Mouse (Mus musculus) MEL (cell line): ENCODE data around the gene Adora3. TPM values are rescaled to one million over a fixed set of nuclear protein-coding genes. Genes with fewer than 3 reads are reported as not detected.

Experiments used
- DNase-seq: peaks from one replicate; pipeline ENCODE4 v3.0.0; 2011; ENCODE audit warnings: low read depth, low spot score
- H3K27ac ChIP-seq: 2 replicates; pipeline ENCODE4 v1.5.1; 2012; ENCODE audit warnings: low read depth, mild to moderate bottlenecking, control low read depth, low read length, moderate library complexity; ENCODE audit not compliant: control insufficient read depth
- H3K27me3 ChIP-seq, 2 experiments: fragments of 150-350 bp in 1 of 2; sonication (generic) in 1 of 2; 2 replicates each; pipeline ENCODE4 v1.6.1; 2012; ENCODE audit warnings: low read length in 2 of 2, mild to moderate bottlenecking in 2 of 2, improper control_type of control experiment in 1 of 2, moderate library complexity in 1 of 2; ENCODE audit not compliant: insufficient read depth in 2 of 2, control insufficient read depth in 1 of 2
- H3K36me3 ChIP-seq, 2 experiments: 2 replicates each; pipeline ENCODE4 v1.6.1; 2012 to 2014; ENCODE audit warnings: low read length in 2 of 2, improper control_type of control experiment in 1 of 2, inconsistent platforms in 1 of 2, mild to moderate bottlenecking in 1 of 2; ENCODE audit not compliant: insufficient read depth in 2 of 2, control insufficient read depth in 1 of 2
- H3K4me1 ChIP-seq, 2 experiments: fragments of 150-350 bp in 1 of 2; sonication (generic) in 1 of 2; 2 replicates each; pipeline ENCODE4 v1.6.1; 2012; ENCODE audit warnings: low read length in 2 of 2, improper control_type of control experiment in 1 of 2, mild to moderate bottlenecking in 1 of 2; ENCODE audit not compliant: insufficient read depth in 2 of 2, control insufficient read depth in 1 of 2
- H3K4me3 ChIP-seq, 2 experiments: fragments of 150-350 bp in 1 of 2; sonication (generic) in 1 of 2; 2 replicates each; pipeline ENCODE4 v1.5.1; 2012; ENCODE audit warnings: low read depth in 2 of 2, low read length in 2 of 2, mild to moderate bottlenecking in 2 of 2, moderate library complexity in 2 of 2, control low read depth in 1 of 2, improper control_type of control experiment in 1 of 2; ENCODE audit not compliant: control insufficient read depth in 1 of 2, insufficient read depth in 1 of 2
- H3K79me2 ChIP-seq: 2 replicates; pipeline ENCODE4 v1.6.1; 2012; ENCODE audit warnings: mild to moderate bottlenecking, low read length, moderate library complexity; ENCODE audit not compliant: control insufficient read depth, poor library complexity, insufficient read depth
- H3K9ac ChIP-seq: 2 replicates; pipeline ENCODE4 v1.6.1; 2012; ENCODE audit warnings: low read depth, mild to moderate bottlenecking, control low read depth, low read length, moderate library complexity; ENCODE audit not compliant: control insufficient read depth, poor library complexity, severe bottlenecking
- H3K9me3 ChIP-seq: fragments of 150-350 bp; sonication (generic); replicated peaks from 2 replicates; pipeline ENCODE4 v1.6.1; 2012; ENCODE audit warnings: mild to moderate bottlenecking, low read length, improper control_type of control experiment, moderate library complexity; ENCODE audit not compliant: insufficient read depth
- BHLHE40 ChIP-seq: IDR thresholded peaks from 2 replicates; pipeline ENCODE4 v1.6.1; 2012; ENCODE audit warnings: low read depth, mild to moderate bottlenecking, inconsistent platforms, low read length, improper control_type of control experiment, borderline replicate concordance
- CHD1 ChIP-seq: IDR thresholded peaks from 2 replicates; pipeline ENCODE4 v1.6.1; 2012; ENCODE audit warnings: low read depth, mild to moderate bottlenecking, inconsistent platforms, low read length, improper control_type of control experiment
- CHD2 ChIP-seq: IDR thresholded peaks from 2 replicates; pipeline ENCODE4 v1.6.1; 2011; ENCODE audit warnings: low read length, improper control_type of control experiment
- CTCF ChIP-seq, 3 experiments: IDR thresholded peaks in 2 of 3; conservative IDR thresholded peaks in 1 of 3; 2 replicates each; pipeline ENCODE4 v1.5.1; 2011 to 2012; ENCODE audit warnings: low read length in 3 of 3, low read depth in 2 of 3, mild to moderate bottlenecking in 2 of 3, improper control_type of control experiment in 1 of 3, inconsistent platforms in 1 of 3, mixed read lengths in 1 of 3, moderate library complexity in 1 of 3; ENCODE audit not compliant: control insufficient read depth in 1 of 3, insufficient read depth in 1 of 3, poor library complexity in 1 of 3, severe bottlenecking in 1 of 3
- ELF1 ChIP-seq: IDR thresholded peaks from 2 replicates; pipeline ENCODE4 v1.6.1; 2014; ENCODE audit warnings: low read depth, mild to moderate bottlenecking, inconsistent platforms, low read length, improper control_type of control experiment, moderate library complexity
- ETS1 ChIP-seq: IDR thresholded peaks from 2 replicates; pipeline ENCODE4 v1.6.1; 2012; ENCODE audit warnings: low read depth, mild to moderate bottlenecking, inconsistent platforms, low read length, improper control_type of control experiment, moderate library complexity
- GABPA ChIP-seq: IDR thresholded peaks from 2 replicates; pipeline ENCODE4 v1.6.1; 2012; ENCODE audit warnings: low read depth, mild to moderate bottlenecking, inconsistent platforms, low read length, improper control_type of control experiment, moderate library complexity
- HCFC1 ChIP-seq: IDR thresholded peaks from 2 replicates; pipeline ENCODE4 v1.6.1; 2012; ENCODE audit warnings: low read depth, mild to moderate bottlenecking, inconsistent platforms, low read length, improper control_type of control experiment, moderate library complexity
- KAT2A ChIP-seq: conservative IDR thresholded peaks from 2 replicates; pipeline ENCODE4 v1.6.1; 2012; ENCODE audit warnings: low read depth, low read length, improper control_type of control experiment, inconsistent platforms
- MAFK ChIP-seq: IDR thresholded peaks from 2 replicates; pipeline ENCODE4 v1.6.1; 2011; ENCODE audit warnings: low read depth, mild to moderate bottlenecking, low read length, improper control_type of control experiment, borderline replicate concordance
- MAZ ChIP-seq: IDR thresholded peaks from 2 replicates; pipeline ENCODE4 v1.6.1; 2012; ENCODE audit warnings: low read depth, mild to moderate bottlenecking, inconsistent platforms, low read length, improper control_type of control experiment
- MXI1 ChIP-seq: IDR thresholded peaks from 2 replicates; pipeline ENCODE4 v1.6.1; 2011; ENCODE audit warnings: mild to moderate bottlenecking, low read depth, low read length, improper control_type of control experiment
- MYC ChIP-seq: IDR thresholded peaks from 2 replicates; pipeline ENCODE4 v1.6.1; 2011; ENCODE audit warnings: low read depth, mild to moderate bottlenecking, low read length, improper control_type of control experiment, moderate library complexity
- POLR2A ChIP-seq, 2 experiments: IDR thresholded peaks; 2 replicates each; pipeline ENCODE4 v1.6.1; 2011 to 2012; ENCODE audit warnings: low read length in 2 of 2, mild to moderate bottlenecking in 2 of 2, control low read depth in 1 of 2, improper control_type of control experiment in 1 of 2, low read depth in 1 of 2, moderate library complexity in 1 of 2; ENCODE audit not compliant: control insufficient read depth in 1 of 2, insufficient read depth in 1 of 2, poor library complexity in 1 of 2
- POLR2AphosphoS2 ChIP-seq: IDR thresholded peaks from 2 replicates; pipeline ENCODE4 v1.6.1; 2011; ENCODE audit warnings: low read length, improper control_type of control experiment
- POLR2AphosphoS5 ChIP-seq: IDR thresholded peaks from 2 replicates; pipeline ENCODE4 v1.6.1; 2012; ENCODE audit warnings: low read depth, borderline replicate concordance, mild to moderate bottlenecking, inconsistent platforms, low read length, moderate library complexity, mixed read lengths
- RAD21 ChIP-seq: IDR thresholded peaks from 2 replicates; pipeline ENCODE4 v1.6.1; 2011; ENCODE audit warnings: mild to moderate bottlenecking, low read depth, low read length, improper control_type of control experiment
- TBP ChIP-seq: IDR thresholded peaks from 2 replicates; pipeline ENCODE4 v1.8.0; 2011; ENCODE audit warnings: low read depth, low read length, improper control_type of control experiment
- USF2 ChIP-seq, 2 experiments: IDR thresholded peaks; 2 replicates each; pipeline ENCODE4 v1.6.1; 2011 to 2012; ENCODE audit warnings: improper control_type of control experiment in 2 of 2, low read length in 2 of 2, borderline replicate concordance in 1 of 2, inconsistent platforms in 1 of 2, low read depth in 1 of 2, mild to moderate bottlenecking in 1 of 2; ENCODE audit not compliant: insufficient read depth in 1 of 2
- ZC3H11A ChIP-seq: IDR thresholded peaks from 2 replicates; pipeline ENCODE4 v1.6.1; 2012; ENCODE audit warnings: low read depth, mild to moderate bottlenecking, inconsistent platforms, low read length, improper control_type of control experiment
- ZMIZ1 ChIP-seq: IDR thresholded peaks from 2 replicates; pipeline ENCODE4 v1.6.1; 2012; ENCODE audit warnings: low read depth, mild to moderate bottlenecking, inconsistent platforms, low read length, improper control_type of control experiment, moderate library complexity
- polyA plus RNA-seq, 2 experiments: library from polyadenylated mRNA; stranded (reverse) in 1 of 2; unstranded in 1 of 2; fragments of >175 nt in 1 of 2; fragments of >200 nt in 1 of 2; gene quantifications; 2 replicates each; pipeline versions ENCODE4 v1.2.1 to v1.2.4; 2012; ENCODE audit warnings: low replicate concordance in 2 of 2, low read depth in 1 of 2; ENCODE audit not compliant: insufficient read length in 2 of 2, insufficient read depth in 1 of 2, missing spikeins in 1 of 2
- total RNA-seq: library from RNA; depleted of rRNA; stranded (reverse); fragments of 300-350 nt; gene quantifications from 2 replicates; pipeline ENCODE4 v1.2.3, GENCODE M21; 2012

Gene Adora3
- total and polyA plus RNA-seq, 3 experiments = 0.42 to 0.65 TPM; not detected in 1

- DNase-seq = no peak
- H3K27me3 ChIP-seq = peaks cover 6 to 7% of the 10 kb centered on the region in 2 experiments
- H3K9ac ChIP-seq = no peak overlapping the region
- H3K36me3 ChIP-seq = no peaks in the 10 kb centered on the region
- no peaks in the 10 kb centered on the region for H3K9me3 ChIP-seq
- no peak overlapping the region for H3K27ac ChIP-seq
- no peaks in the 10 kb centered on the region for H3K79me2 ChIP-seq
- TF ChIP-seq CHD2 (no peak), CHD1 (no peak), POLR2AphosphoS5 (no peak), RAD21 (no peak), ETS1 (no peak), HCFC1 (no peak), ZMIZ1 (no peak), ELF1 (no peak)
- H3K4me3 ChIP-seq = no peak overlapping the region
- no peaks in the 10 kb centered on the region; a peak in 1 of 4 replicates for H3K4me1 ChIP-seq
These were observed 16.9 kb upstream of the Adora3 start for GRCm38 (mm10) chr3:105853781-105854180.

GRCm38 (mm10) chr3:105854786-105855185 is 15.9 kb upstream of the Adora3 start:
- Histone ChIP-seq H3K9me3 (no peaks in the 10 kb centered on the region), H3K9ac (no peak overlapping the region), H3K4me1 (no peaks in the 10 kb centered on the region; a peak in 1 of 4 replicates), H3K4me3 (no peak overlapping the region), H3K27ac (no peak overlapping the region), H3K36me3 (no peaks in the 10 kb centered on the region), H3K79me2 (no peaks in the 10 kb centered on the region), H3K27me3 (peaks cover 7 to 9% of the 10 kb centered on the region in 2 experiments)
- no peak for DNase-seq
- no peak for TF ChIP-seq HCFC1
- no peak for TF ChIP-seq CTCF (IDR thresholded peaks at IDR 0.05 in 2 of 3, conservative IDR thresholded peaks at IDR 0.05 in 1 of 3; ENCODE audit: control insufficient read depth in 1 of 3, insufficient read depth in 1 of 3, low read depth in 2 of 3, low read length in 3 of 3, poor library complexity in 1 of 3, severe bottlenecking in 1 of 3)
- no peak for TF ChIP-seq GABPA
- no peak for TF ChIP-seq ZMIZ1
- no peak for TF ChIP-seq USF2 (IDR thresholded peaks at IDR 0.05; ENCODE audit: borderline replicate concordance in 1 of 2, insufficient read depth in 1 of 2, low read depth in 1 of 2, low read length in 2 of 2)
- TF ChIP-seq BHLHE40 = no peak
- no peak for TF ChIP-seq KAT2A
- no peak for TF ChIP-seq MAZ

GRCm38 (mm10) chr3:105857513-105857912 is 13.1 kb upstream of the Adora3 start:
- peaks cover 8 to 9% of the 10 kb centered on the region in 2 experiments for H3K27me3 ChIP-seq
- H3K9me3 ChIP-seq = no peaks in the 10 kb centered on the region
- H3K4me3 ChIP-seq = no peak overlapping the region
- TF ChIP-seq MAFK (no peak), MYC (no peak), POLR2AphosphoS2 (no peak), GABPA (no peak), POLR2AphosphoS5 (no peak), MXI1 (no peak), CHD1 (no peak), KAT2A (no peak), HCFC1 (no peak), ZC3H11A (no peak), POLR2A (IDR thresholded peaks at IDR 0.05; ENCODE audit: control insufficient read depth in 1 of 2, insufficient read depth in 1 of 2, low read depth in 1 of 2, low read length in 2 of 2, poor library complexity in 1 of 2) (no peak), TBP (no peak)
- TF ChIP-seq, all 39 proteins: peak for 0
- Histone ChIP-seq H3K4me1 (no peaks in the 10 kb centered on the region; a peak in 1 of 4 replicates), H3K36me3 (no peaks in the 10 kb centered on the region), H3K79me2 (no peaks in the 10 kb centered on the region), H3K9ac (no peak overlapping the region), H3K27ac (no peak overlapping the region)
- no peak for DNase-seq
